Mouse (Mus musculus) embryonic facial prominence, embryonic 11.5 days (tissue): ENCODE measurements around the gene Ubox5. TPM values are rescaled to one million over a fixed set of nuclear protein-coding genes. Genes with fewer than 3 reads are reported as not detected.

Experiments
- ATAC-seq: fragments of 200-750 bp; cut with Nextera tagmentation; replicated peaks from 2 replicates; pipeline ENCODE4 v1.8.0; 2017; ENCODE audit warnings: low read depth; ENCODE audit not compliant: insufficient number of reproducible peaks, low FRiP score, low TSS enrichment
- DNase-seq: peaks from one replicate; pipeline ENCODE4 v3.0.0-alpha.2; 2015; ENCODE audit warnings: low spot score
- H3K27ac ChIP-seq: fragments of 300-500 bp; sonication (generic); replicated peaks from 2 replicates; pipeline ENCODE4 v1.5.1; 2014; ENCODE audit warnings: mild to moderate bottlenecking, low read depth, low read length, control low read depth
- H3K27me3 ChIP-seq: fragments of 300-500 bp; sonication (generic); 2 replicates; pipeline ENCODE4 v1.6.1; 2014; ENCODE audit warnings: mild to moderate bottlenecking, low read length, moderate library complexity, mixed read lengths; ENCODE audit not compliant: control insufficient read depth, insufficient read depth
- H3K36me3 ChIP-seq: fragments of 300-500 bp; sonication (generic); replicated peaks from 2 replicates; pipeline ENCODE4 v1.6.1; 2014; ENCODE audit warnings: low read depth, mild to moderate bottlenecking, low read length, moderate library complexity, mixed read lengths; ENCODE audit not compliant: control insufficient read depth, insufficient read depth
- H3K4me1 ChIP-seq: fragments of 300-500 bp; sonication (generic); 2 replicates; pipeline ENCODE4 v1.6.1; 2014; ENCODE audit warnings: low read length, mixed read lengths; ENCODE audit not compliant: control insufficient read depth, insufficient read depth
- H3K4me2 ChIP-seq: fragments of 300-500 bp; sonication (generic); 2 replicates; pipeline ENCODE4 v1.6.1; 2014; ENCODE audit warnings: low read depth, mild to moderate bottlenecking, control low read depth, low read length, moderate library complexity
- H3K4me3 ChIP-seq: fragments of 300-500 bp; sonication (generic); 2 replicates; pipeline ENCODE4 v1.5.1; 2014; ENCODE audit warnings: low read depth, low read length, control low read depth
- H3K9ac ChIP-seq: fragments of 300-500 bp; sonication (generic); replicated peaks from 2 replicates; pipeline ENCODE4 v1.6.1; 2014; ENCODE audit warnings: mild to moderate bottlenecking, control low read depth, low read length
- H3K9me3 ChIP-seq: fragments of 300-500 bp; sonication (generic); replicated peaks from 2 replicates; pipeline ENCODE4 v1.6.1; 2016; ENCODE audit warnings: mild to moderate bottlenecking, low read length, inconsistent platforms, mixed read lengths; ENCODE audit not compliant: control insufficient read depth
- WGBS: fragments of 180-500 bp; shearing (Covaris S2); extraction: QIAGEN DNeasy Blood & Tissue Kit; methylation state at CpG from one replicate; pipeline ENCODE4 v1.1.7; 2014; 5-methylcytosine and 5-hydroxymethylcytosine counted together
- polyA plus RNA-seq: library from polyadenylated mRNA; unstranded; fragments of >200 nt; fragmentation: Nextera tagmentation; extraction: Ambion mirVana; gene quantifications from 2 replicates; pipeline ENCODE4 v1.2.1, GENCODE M21; 2014

Ubox5 gene
- polyA plus RNA-seq, 1 experiment from 2014 or later, result 19.8 TPM

DNA sequence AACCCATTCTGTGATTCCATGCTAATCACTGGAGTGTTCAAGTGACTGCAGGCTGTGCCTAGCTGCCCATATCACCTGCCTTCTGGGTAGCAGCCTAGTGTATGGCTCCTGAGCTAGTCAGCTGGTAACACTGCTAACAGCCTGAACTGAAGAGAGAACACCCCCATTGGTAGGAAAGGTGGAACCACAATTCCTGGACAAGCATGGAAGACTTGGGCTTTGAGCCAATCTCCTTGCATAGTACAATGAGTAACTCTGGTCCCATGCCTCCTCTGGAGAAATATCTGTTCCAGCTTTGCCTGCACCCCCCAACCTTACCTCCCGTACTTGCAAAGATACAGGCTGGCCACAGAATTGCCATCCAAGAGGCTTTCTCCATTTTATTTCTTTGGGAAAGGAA, 2.6 kb upstream of the Ubox5 start:
- Histone ChIP-seq H3K4me3 (no peak overlapping the region), H3K27me3 (peaks cover 22% of the 10 kb centered on the region), H3K9ac (no peak overlapping the region), H3K9me3 (no peaks in the 10 kb centered on the region), H3K4me1 (peaks cover 9% of the 10 kb centered on the region), H3K27ac (no peak overlapping the region), H3K36me3 (no peaks in the 10 kb centered on the region; the same call in 1 of the 2 replicates), H3K4me2 (no peak overlapping the region)
- WGBS, result 77% methylated on average over 1 of the region's 1 CpGs
- DNase-seq (no peak), ATAC-seq (no peak)

DNA sequence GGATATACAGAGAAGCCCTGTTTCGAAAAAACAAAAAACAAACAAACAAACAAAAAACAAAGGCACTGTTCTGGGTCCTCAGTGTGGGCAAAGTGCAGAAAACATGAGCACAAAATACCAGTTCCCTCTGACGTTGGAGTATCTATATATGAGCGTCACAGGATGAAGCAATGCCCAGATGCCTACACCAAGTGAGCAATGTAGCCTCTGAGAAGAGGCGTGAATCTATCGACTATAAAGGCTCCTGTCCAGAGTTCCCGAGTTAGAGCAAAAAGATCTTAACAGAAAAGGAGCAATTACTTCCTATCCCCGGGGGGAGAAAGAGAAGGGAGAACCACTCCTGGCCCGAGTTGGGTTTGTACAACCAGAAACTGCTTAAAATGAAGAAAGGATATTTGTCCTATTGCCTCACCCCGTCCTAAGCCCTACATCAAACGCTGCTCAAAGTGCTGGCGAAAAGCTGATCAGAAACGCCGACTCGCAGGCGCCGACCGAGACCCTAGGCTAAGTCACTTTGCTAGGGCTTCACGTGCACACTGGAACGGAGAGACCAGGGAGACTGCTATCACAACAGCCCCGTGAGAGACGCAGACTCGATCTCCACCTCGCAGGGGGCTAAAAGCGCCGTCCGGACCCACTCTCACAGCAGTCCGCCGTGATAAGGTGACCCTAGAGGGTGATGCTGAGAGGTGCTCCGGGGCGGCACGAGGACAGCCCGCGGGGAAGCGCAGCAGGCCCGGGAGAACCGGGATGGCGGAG, 579 bp downstream of the Ubox5 start:
- H3K36me3 ChIP-seq, result no peaks in the 10 kb centered on the region; the same call in 1 of the 2 replicates
- no peaks in the 10 kb centered on the region for H3K9me3 ChIP-seq
- H3K4me2 ChIP-seq, result peak overlapping the region; percentile 78
- peaks cover under 1% of the 10 kb centered on the region for H3K27me3 ChIP-seq
- DNase-seq, result peak; percentile 17
- H3K4me3 ChIP-seq, result peak overlapping the region; percentile 82
- H3K9ac ChIP-seq, result peak overlapping the region; percentile 92
- 2% methylated on average over 37 of the region's 37 CpGs for WGBS
- ATAC-seq, result no peak; the same call in 1 of the 2 replicates
- no peaks in the 10 kb centered on the region for H3K4me1 ChIP-seq
- H3K27ac ChIP-seq, result no peak overlapping the region

DNA sequence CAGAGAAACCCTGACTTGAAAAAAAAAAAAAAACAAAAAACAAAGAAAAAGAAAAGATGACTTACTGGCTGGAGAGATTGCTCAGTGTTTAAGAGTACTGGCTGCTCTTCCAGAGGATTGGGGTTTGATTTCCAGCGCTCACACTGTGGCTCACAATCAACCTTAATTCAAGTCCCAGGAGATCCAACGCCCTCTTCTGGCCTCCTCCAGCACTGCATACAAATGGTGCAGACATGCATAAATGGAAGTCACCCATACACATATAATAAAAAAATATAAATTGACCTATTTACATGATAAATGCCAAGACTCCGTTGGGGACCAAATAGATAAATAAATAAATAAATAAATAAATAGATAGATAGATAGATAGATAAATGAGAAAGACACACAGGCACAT, 1.4 kb downstream of the Ubox5 start:
- peak; percentile 23 for DNase-seq
- 63% methylated on average over 3 of the region's 3 CpGs for WGBS
- H3K27ac ChIP-seq, result no peak overlapping the region
- H3K9me3 ChIP-seq, result no peaks in the 10 kb centered on the region
- no peaks in the 10 kb centered on the region; the same call in 1 of the 2 replicates for H3K36me3 ChIP-seq
- no peak overlapping the region for H3K4me3 ChIP-seq
- no peak overlapping the region for H3K9ac ChIP-seq
- ATAC-seq, result no peak
- H3K4me2 ChIP-seq, result no peak overlapping the region
- no peaks in the 10 kb centered on the region for H3K4me1 ChIP-seq
- H3K27me3 ChIP-seq, result no peaks in the 10 kb centered on the region

GRCm38 (mm10) chr2:130618972-130619371, 10.9 kb downstream of the Ubox5 start:
- Histone ChIP-seq H3K36me3 (peaks cover 11% of the 10 kb centered on the region), H3K27me3 (no peaks in the 10 kb centered on the region), H3K4me3 (no peak overlapping the region), H3K27ac (no peak overlapping the region), H3K4me2 (no peak overlapping the region), H3K4me1 (no peaks in the 10 kb centered on the region), H3K9me3 (no peaks in the 10 kb centered on the region), H3K9ac (no peak overlapping the region)
- DNase-seq (no peak), ATAC-seq (no peak)
- WGBS, result 89% methylated on average over 7 of the region's 7 CpGs

DNA sequence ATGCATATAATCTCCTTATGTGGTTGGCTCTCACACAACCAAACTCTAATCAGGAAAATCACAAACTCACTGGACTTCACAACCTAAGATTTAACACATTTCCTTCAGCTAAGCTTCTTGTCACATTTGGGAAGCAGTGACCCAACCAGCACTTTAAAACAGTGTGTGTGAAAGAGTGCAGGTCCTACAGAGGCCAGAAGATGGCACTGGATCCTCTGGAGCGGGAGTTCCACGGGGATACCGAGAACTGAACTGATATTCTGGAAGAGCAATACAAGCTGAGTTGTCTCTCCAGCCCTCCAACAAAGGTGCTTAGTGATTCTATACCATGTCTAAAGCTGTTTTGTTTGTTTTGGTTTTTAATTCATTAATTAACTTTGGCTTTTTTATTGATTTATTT, 16.7 kb downstream of the Ubox5 start:
- 67% methylated on average over 3 of the region's 3 CpGs for WGBS
- ATAC-seq (no peak), DNase-seq (peak; percentile 28)
- no peak overlapping the region for H3K4me2 ChIP-seq
- H3K36me3 ChIP-seq, result peaks cover 11% of the 10 kb centered on the region
- H3K4me1 ChIP-seq, result no peaks in the 10 kb centered on the region
- H3K27me3 ChIP-seq, result no peaks in the 10 kb centered on the region
- H3K27ac ChIP-seq, result no peak overlapping the region
- H3K9ac ChIP-seq, result no peak overlapping the region
- no peak overlapping the region for H3K4me3 ChIP-seq
- no peaks in the 10 kb centered on the region for H3K9me3 ChIP-seq

- 89% methylated on average over 4 of the region's 4 CpGs for WGBS
- DNase-seq (no peak), ATAC-seq (no peak)
- no peak overlapping the region for H3K27ac ChIP-seq
- no peaks in the 10 kb centered on the region for H3K27me3 ChIP-seq
- no peaks in the 10 kb centered on the region for H3K9me3 ChIP-seq
- H3K36me3 ChIP-seq, result peaks cover 6% of the 10 kb centered on the region
- H3K4me3 ChIP-seq, result no peak overlapping the region
- no peak overlapping the region for H3K9ac ChIP-seq
- no peak overlapping the region for H3K4me2 ChIP-seq
- H3K4me1 ChIP-seq, result no peaks in the 10 kb centered on the region
These were observed 27.6 kb downstream of the Ubox5 start for GRCm38 (mm10) chr2:130602195-130602594.

- Histone ChIP-seq H3K27ac (no peak overlapping the region), H3K4me1 (no peaks in the 10 kb centered on the region), H3K4me2 (no peak overlapping the region), H3K4me3 (no peak overlapping the region), H3K36me3 (peaks cover 6% of the 10 kb centered on the region), H3K27me3 (no peaks in the 10 kb centered on the region), H3K9ac (no peak overlapping the region), H3K9me3 (no peaks in the 10 kb centered on the region)
- ATAC-seq (no peak), DNase-seq (no peak)
- 69% methylated on average over 3 of the region's 3 CpGs for WGBS
These were observed 31.4 kb downstream of the Ubox5 start for GRCm38 (mm10) chr2:130598399-130598798.

GRCm38 (mm10) chr2:130597601-130598010, 32.2 kb downstream of the Ubox5 start:
- peaks cover 6% of the 10 kb centered on the region for H3K36me3 ChIP-seq
- no peak overlapping the region for H3K4me3 ChIP-seq
- H3K27ac ChIP-seq, result no peak overlapping the region
- no peaks in the 10 kb centered on the region for H3K27me3 ChIP-seq
- no peak overlapping the region for H3K9ac ChIP-seq
- WGBS, result 22% methylated on average over 1 of the region's 1 CpGs
- ATAC-seq, result no peak
- peak; percentile 64 for DNase-seq
- no peaks in the 10 kb centered on the region for H3K4me1 ChIP-seq
- no peak overlapping the region for H3K4me2 ChIP-seq
- no peaks in the 10 kb centered on the region for H3K9me3 ChIP-seq
